Mouse (Mus musculus) layer of hippocampus, adult 11-12 months (tissue): Measurements from ENCODE around the gene Samsn1.

Experiments used
- DNase-seq: peaks from one replicate; pipeline ENCODE4 v3.0.0; 2022; ENCODE audit warnings: low spot score

Samsn1 gene

GRCm38 (mm10) chr16:76022181-76022580, at the start of gene Samsn1:
Gene Samsn1, minus strand, starts transcription at chr16:76022281.
- DNase-seq, result no peak

- no peak for DNase-seq
Observed at GRCm38 (mm10) chr16:76066082-76066635, 44.1 kb upstream of the Samsn1 start.

GRCm38 (mm10) chr16:76054976-76055375, 32.9 kb upstream of the Samsn1 start:
- no peak for DNase-seq

- DNase-seq, result no peak
Observed at GRCm38 (mm10) chr16:76054079-76054478, 32.0 kb upstream of the Samsn1 start.

- DNase-seq, result peak; percentile 16
Observed at GRCm38 (mm10) chr16:76053537-76053936, 31.5 kb upstream of the Samsn1 start.

GRCm38 (mm10) chr16:76047066-76047465, 25.0 kb upstream of the Samsn1 start:
- DNase-seq, result no peak

GRCm38 (mm10) chr16:76040319-76040945, 18.4 kb upstream of the Samsn1 start:
- no peak for DNase-seq

- DNase-seq, result no peak
Observed at GRCm38 (mm10) chr16:76019164-76019563, 2.9 kb downstream of the Samsn1 start.

- no peak for DNase-seq
Observed at GRCm38 (mm10) chr16:76003812-76004389, 18.2 kb downstream of the Samsn1 start.

GRCm38 (mm10) chr16:76002870-76003572, 19.1 kb downstream of the Samsn1 start:
- no peak for DNase-seq

- no peak for DNase-seq
Observed at GRCm38 (mm10) chr16:76002287-76002686, 19.8 kb downstream of the Samsn1 start.

GRCm38 (mm10) chr16:76001788-76002187, 20.3 kb downstream of the Samsn1 start:
- no peak for DNase-seq

GRCm38 (mm10) chr16:76000127-76000526, 22.0 kb downstream of the Samsn1 start:
- DNase-seq, result no peak

GRCm38 (mm10) chr16:75990173-75990572, 31.9 kb downstream of the Samsn1 start:
- DNase-seq, result no peak

GRCm38 (mm10) chr16:75983831-75984230, 38.2 kb downstream of the Samsn1 start:
- no peak for DNase-seq

- no peak for DNase-seq
Observed at GRCm38 (mm10) chr16:75979381-75979780, 42.7 kb downstream of the Samsn1 start.

- no peak for DNase-seq
Observed at GRCm38 (mm10) chr16:75977798-75978197, 44.3 kb downstream of the Samsn1 start.

GRCm38 (mm10) chr16:75975682-75976332, 46.3 kb downstream of the Samsn1 start:
- no peak for DNase-seq

- DNase-seq, result no peak
Observed at GRCm38 (mm10) chr16:75970266-75970998, 51.6 kb downstream of the Samsn1 start.

GRCm38 (mm10) chr16:75962021-75962420, 60.1 kb downstream of the Samsn1 start:
- DNase-seq, result no peak

- DNase-seq, result no peak
Observed at GRCm38 (mm10) chr16:75961487-75961886, 60.6 kb downstream of the Samsn1 start.

GRCm38 (mm10) chr16:75961036-75961435, 61.0 kb downstream of the Samsn1 start:
- DNase-seq, result peak; percentile 9
